Mouse (Mus musculus) mature B cell (primary cell): ENCODE data around the gene Osbpl9.

Experiments used
- in situ Hi-C: fragments of 300-500 bp; cut with MboI; formaldehyde crosslinking; loops from 2 replicates; pipeline ENCODE4 v1.14.3; 2019

Osbpl9 gene

DNA sequence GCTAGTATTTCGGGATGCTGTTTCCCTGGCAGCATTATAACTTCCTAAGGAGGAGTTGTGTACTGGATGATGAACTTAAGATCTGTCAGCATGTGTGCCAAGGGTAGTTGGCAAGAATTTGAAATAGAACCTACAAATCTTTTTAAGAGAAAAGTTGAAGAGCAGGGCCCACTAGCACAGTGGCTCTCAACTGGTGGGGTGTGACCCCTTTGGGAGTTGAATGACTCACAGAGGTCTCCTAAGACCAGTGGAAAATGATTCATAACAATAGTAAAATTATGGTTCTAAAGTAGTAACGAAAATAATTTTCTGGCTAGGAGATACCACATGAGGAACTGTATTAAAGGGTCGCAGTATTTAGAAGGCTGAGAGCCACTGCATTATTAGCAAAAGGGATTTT, 67.1 kb downstream of the Osbpl9 start:
- in situ Hi-C loops = no loop called here

DNA sequence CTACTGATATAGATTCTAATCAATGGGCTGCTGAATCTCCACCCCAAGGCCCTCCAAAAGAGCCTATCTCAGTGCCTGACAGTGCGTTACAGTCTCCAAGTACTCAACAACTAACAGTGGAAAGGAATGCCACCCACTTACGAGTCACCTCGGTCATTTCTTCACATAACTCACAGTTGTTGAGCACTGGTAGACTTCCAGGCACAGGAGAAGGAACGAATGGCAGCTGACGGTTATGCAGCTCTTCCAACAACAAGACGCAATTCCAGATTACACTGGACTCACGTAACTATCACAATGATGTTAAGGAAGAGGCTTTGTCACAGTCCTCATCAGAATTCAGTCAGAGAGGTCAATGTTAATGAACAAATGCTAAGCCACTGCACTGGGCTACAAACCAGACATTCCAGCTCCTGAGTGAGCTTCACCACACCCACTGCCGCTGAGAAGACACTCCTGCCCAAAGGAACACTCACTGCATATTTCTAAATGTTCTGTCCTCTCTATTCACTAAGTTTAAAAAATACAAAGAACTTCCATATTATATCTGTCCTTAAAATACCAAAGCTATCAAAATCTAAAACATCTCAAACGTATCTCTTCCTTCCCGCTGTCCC, 70.7 kb downstream of the Osbpl9 start:
- in situ Hi-C loops = no loop called here

DNA sequence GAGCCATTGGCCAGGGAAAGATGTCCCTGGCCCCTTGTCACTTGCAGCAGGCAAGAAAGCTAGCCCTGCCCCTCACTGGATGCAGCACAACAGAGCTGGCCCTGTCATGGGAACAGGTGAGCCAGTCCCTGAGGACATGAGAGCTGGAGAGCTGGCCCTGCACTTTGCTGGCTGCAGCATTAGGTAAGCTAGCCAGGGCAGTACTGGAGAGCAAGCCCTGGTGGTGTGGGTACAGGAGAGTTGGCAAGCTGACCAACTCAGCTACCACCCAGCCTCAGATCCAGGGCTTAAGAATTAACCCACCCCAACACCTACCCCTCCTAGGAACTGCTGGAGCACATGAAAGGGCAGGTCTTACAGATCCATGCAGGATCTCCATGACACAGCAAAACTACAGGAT, 73.1 kb downstream of the Osbpl9 start:
- in situ Hi-C loops = no loop called here

DNA sequence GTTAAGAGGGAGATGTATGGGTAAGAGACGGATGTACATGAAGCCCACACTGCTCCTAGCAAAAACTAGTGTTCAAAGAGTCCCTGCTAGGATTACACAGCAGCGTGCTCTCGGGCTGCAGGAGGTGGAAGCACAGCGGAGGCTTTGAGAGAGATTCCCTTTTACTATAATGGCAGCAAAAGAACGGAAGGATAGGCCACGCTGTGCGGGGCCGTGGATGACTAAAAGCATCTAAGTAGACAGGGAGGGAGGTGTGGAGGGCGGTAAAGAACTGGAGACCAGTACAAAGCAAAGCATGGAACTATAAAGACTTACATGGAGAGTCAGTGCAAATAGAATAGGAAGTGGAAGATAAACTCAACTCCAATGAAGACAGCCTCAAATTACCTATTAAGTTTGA, 74.1 kb downstream of the Osbpl9 start:
- in situ Hi-C loops = no loop called here

DNA sequence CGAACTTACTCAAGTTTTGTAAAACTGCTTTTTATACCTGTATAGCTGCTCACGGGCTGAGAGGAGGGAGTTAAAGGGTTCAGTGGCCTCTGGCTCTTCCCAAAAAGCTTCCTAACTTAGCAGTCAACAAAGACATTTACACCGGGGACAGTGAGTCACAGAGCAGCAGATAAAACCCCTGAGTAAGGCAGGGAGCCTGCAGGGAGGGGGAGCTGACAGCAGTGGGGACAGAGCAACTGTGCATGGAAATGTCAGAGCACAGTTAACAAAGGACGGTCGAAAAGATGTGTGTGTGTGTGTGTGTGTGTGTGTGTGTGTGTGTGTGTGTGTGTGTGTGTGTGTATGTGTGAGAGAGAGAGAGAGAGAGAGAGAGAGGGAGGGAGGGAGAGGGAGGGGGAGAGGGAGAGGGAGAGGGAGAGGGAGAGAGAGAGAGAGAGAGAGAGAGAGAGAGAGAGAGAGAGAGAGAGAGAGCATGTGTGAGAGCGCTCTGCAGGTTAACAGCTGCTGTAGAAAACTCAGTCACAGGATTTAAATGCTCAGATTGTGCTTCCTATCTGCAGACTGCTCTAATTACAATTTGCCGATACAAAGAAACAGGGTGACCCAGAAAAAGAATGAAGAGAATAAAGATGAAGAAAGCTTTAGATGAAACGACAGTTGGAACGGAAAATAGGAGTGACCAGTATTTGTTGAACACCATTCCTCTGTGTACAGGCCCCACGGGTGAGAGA, 75.1 kb downstream of the Osbpl9 start:
- in situ Hi-C loops = no loop called here

DNA sequence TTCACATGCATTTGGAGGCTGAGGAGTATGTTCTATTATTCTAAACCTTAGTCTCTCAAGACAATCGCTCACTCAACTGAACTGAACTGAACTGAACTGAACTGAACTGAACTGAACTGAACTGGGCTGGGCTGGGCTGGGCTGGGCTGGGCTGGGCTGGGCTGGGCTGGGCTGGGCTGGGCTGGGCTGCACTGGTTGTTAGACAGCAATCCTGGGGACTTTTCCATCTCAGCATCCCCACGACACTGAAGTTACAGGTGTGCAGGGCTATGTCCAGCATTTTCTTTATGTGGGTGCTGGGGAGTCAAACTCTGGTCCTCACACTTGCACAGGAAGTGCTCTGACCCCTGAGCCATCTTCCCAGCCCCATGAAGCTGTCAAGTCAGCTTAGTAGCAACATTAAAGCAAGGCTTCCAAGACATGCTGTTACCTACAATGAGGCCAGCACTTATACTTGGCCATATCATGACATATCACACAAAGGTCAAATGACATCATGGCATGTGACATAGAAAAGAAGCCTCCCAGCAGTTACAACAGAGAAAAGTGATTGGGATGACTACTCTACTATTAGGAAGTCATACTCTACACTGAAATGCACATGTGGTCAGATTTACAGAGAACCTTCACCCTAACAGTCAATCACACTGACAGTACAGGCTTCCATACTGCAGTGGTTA, 76.2 kb downstream of the Osbpl9 start:
- in situ Hi-C loops = no loop called here

DNA sequence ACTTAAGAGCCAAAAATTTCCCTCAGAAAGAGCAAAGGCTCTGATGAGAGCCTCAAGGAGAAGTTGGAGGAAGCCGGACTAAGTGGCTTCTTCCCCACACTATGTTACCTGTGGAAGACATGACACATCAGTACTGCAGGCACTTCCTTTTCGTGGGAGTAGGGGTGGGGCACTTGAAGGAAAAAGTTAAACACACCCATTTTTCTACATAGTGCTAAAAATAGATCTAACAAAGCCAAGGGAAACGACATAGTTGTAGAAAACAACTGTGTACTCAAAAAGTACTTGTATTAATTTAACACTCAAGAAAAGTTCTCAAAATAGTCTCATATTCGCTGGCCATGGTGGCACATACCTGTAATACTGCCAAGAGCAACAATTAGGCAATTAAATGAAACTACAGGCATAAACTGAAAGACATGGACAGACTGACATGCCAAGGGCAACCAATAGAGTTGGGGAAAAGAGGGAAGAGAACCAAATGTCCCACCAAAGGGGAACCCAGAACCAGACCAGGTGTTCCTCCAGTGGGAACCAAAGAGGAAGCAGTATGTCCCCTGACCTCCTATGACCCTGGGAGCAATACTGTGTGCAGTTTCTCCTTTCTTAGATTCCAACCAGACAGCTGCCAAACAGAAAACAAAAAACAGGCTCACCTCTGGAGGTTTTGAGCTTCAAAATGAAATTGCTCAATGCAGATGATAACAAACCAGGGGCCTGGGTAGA, 79.1 kb downstream of the Osbpl9 start:
- in situ Hi-C loops = no loop called here

DNA sequence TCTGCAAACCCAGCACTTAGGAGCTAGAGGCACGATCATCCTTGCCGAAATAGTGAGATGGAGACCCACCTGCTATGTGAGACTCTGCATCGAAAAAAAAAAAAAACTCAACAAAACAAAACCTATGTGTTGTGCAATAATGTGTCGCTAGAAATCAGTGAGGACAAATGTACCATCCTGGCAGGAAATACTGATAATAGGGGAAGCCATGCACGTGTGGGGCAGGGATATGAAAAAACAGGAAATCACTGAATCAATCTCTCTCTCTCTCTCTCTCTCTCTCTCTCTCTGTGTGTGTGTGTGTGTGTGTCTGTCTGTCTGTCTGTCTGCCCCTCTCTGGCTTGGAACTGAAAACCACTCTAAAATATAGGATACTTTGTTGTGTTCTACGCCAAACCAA, 81.3 kb downstream of the Osbpl9 start:
- in situ Hi-C loops = no loop called here

DNA sequence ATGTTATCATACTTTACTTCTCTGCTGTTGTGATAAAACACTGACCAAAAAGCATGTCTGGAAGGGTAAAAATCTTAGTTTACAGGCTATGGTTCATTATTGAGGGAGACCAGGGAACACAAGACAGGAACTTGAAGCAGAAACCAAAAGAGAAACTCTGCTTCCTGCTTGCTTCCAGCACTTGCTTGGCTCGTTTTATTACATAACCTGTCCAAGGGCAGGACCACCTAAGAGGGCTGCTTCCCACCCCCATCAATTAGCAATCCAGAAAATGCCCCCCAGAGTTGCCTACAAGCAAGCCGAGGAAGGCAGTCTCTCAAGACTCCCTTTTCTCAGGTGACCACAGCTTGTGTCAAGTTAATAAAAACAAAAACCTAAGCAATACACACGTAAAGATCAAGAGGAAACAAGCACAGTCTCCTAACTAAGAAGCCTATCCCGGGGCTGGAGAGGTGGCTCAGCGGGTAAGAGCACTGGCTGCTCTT, 82.4 kb downstream of the Osbpl9 start:
- in situ Hi-C loops = no loop called here

DNA sequence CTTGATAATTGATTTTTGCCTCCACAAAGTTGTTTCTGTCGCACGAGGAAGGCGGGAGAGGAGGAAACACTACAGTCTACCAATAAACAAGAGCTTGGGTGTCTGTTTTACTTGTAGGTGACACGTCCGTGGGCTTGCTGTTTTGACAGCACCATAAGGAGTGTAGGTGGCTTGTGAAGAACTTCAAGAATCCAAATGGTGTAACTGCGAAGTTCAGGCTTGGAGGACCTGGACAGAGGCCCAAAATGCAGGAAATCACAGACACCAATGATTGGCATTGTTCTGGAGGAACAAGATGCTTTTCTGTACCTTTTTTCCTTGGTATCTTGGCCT, 83.8 kb downstream of the Osbpl9 start:
- in situ Hi-C loops = no loop called here

DNA sequence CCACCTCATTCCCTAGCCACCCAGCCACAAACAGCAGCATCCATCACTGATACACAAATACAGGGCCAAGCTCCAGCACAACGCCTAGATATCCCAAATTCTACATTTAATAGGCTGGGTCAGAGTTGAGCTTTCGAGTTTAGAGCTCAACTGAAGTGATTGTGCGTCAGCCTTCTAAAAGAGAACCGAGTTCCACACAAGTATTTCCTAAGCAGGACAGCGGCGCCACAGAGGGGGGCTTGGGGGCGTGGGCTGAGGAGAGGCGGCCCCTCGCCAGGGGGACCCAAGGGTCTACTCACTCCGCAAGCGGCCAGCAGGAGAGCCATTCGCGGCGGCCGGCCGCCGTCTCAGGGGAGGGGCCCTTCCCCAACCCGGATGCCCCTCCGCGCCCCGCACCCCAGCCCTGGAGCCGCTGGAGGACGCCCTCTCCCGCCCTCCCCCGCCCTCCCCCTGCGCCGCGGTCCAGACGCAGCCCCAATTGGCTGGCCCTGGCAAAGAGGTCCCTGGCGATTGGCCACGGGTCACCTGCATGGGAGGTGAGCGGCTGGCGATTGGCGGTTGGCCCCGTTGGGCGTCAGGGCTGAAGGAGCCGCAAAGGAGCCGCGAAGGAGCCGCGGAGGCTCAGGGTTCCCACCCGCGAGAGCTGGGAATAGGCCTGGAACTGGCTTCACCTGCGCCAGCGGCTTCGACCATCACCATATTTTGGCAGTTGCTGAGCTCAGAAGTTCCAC, 84.3 kb downstream of the Osbpl9 start:
- in situ Hi-C loops = no loop called here

DNA sequence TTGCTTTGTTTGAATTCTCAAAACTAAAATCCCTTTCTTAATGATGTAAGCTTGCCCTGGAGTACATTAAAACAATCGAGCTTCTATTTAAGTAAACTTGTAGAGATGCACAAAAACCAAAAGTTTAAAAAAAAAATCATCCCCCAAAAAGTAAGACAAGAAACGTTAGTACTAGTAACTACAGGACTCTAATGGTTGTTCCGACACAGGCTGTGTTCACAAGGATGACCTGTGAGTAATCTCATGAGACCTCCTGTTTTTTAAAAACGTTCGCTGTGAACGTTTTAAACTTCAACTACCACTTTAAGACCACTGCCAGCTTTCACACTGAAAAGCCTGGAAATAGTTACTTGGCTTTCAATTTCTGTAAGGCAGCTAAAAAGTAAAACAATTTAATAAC, 85.1 kb downstream of the Osbpl9 start:
- in situ Hi-C loops = no loop called here

DNA sequence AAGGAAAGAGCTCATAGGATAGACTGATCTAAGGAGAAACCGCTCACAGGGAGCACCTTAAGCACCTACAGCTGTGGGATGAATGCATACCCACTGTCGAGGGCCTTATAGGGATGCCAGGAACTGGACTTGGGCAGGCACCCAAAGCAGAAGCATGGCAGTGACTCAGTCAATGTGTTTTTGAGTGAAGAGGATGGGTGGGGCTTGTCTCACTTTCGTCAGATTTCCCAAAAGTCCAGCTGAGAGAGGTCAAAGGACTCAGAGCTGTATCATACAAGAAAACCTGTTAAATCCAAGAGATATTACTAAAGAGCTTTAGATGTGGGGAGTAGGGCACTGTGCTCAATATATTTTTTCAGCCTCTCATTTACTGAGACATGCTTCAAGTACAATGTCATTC, 85.6 kb downstream of the Osbpl9 start:
- in situ Hi-C loops = no loop called here

DNA sequence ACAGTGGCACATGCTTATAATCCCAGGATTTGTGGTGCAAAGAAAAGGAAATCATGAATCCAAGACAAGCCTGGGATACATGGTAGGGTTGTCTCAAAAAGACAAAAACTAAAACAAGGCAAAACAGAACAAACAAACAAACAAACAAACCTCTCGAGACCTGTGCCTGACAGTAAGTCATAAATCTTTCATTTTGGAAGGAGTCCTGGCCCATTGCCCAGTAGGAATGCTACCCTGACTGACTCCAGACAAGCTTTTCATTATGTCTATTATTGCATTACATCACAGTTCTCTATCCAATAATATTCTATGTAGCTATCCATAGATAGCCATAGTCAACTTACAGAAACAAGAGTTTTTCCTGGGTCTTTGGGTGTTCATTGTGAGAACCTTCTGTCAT, 86.3 kb downstream of the Osbpl9 start:
- in situ Hi-C loops = no loop called here

DNA sequence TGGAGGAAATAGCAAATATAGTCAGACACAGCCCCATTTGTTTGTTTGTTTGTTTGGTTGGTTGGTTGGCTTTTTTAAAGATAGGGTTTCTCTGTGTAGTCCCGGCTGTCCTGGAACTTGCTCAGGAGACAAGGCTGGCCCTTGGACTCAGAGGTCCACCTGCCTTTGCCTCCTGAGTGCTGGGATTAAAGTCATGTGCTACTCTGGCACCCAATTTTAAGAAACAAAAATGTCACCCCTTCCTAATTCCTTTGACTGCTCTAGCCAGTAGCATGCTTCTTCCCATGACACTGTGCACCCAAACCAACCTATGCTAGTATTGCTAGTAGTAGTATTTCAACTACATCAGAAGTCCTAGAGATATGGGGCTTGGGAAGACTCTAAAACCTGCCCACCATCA, 87.8 kb downstream of the Osbpl9 start:
- in situ Hi-C loops = no loop called here

DNA sequence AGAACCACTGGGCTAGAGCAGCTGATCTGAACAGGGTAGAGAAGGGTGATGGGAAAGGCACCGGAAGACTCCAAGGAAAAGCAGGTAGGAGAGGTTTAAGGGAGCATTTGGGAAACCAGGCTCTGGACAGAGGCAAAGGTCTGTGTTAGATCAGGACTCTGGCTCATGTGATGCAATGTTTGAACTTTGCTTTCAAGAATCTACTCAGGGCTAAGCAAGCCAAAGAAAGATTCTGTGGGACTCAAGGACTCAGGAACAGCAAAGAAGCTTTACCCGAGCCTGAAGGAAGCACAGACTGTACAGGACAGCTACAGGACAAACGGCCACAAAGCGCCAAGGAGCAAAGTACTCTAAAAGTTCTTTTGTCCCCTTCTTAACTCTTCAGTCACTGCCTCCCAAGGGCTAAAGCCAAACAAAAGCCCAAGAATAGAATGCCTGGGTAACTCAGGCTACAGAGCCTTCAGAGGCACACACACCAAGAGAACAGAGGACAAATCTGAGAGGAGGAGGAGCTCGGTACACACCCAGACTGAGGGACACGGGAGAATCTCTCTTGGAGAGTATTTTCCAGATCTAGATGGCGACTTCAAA, 89.1 kb downstream of the Osbpl9 start:
- in situ Hi-C loops = no loop called here

DNA sequence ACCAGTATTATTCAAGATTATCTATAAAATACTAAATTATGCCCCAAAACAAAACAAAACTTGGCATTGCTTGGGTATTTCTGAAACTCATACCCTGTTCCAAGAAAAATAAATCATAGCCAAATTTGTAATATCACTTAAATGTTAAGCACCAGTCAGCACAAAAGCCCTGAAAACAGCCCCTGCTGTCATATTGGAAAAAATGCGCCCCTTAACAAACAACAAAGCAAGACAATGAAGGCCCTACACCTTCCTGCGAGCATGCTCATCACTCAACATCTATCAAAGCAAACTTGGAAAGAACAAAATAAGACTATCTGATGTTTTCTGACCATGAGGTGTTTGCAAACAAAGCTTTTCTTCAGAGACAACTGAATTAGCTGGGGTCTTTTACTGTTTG, 91.1 kb downstream of the Osbpl9 start:
- in situ Hi-C loops = no loop called here

DNA sequence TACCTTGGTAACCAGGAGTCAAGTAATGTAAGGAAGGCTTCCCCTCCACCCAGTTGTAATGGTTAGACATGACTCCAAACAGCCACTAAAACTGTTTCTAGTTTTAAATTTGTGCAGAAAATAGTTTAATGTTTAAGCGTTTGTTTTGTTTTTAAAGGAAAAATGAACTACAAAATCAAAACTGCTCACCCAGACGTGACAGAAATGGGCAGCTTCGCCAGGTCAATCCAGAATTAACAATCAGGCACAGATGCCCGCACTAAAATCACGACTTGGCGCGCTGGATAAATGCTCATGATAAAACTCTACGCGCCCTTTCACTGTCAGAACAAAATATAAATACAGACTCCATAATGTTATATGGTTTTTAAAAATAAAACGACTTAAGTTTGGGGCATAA, 92.4 kb downstream of the Osbpl9 start:
- in situ Hi-C loops = no loop called here

DNA sequence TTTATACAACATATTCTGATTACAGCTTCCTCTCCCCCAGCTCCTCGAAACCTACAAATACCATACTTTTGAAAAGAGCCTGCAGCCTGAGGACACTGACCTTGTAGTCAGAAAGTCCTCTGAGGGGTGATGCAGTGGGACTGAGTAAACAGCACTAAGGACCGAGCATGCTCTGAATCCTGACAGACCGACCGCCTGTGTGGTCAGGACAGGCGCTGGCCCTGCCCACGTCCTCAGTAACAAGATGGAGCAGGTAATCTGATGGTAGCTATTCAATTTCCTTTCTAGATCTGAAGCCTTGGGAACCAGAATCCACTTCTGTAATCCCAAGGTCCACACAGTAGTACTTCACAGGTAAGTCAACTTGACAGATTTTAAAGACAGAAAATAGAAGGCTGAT, 93.1 kb downstream of the Osbpl9 start:
- in situ Hi-C loops = no loop called here

DNA sequence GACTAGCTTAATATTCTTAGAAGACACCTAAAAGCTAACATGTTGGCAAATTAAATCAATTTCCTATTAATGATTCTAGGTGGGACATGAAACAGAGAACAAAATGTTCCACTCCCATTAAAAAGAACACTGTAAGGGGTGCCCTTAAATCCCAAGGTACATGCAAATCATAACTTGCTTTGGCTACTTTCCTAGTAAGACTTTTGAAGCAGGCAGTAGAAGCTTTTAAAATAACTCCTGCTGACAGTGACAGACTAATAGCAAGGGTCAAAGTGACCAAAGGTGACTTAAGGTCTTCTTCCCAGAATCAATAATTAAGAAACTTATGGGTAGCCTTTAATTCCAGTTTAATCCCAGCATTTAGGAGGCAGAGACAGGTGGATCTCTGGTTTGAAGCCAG, 95.5 kb downstream of the Osbpl9 start:
- in situ Hi-C loops = no loop called here

DNA sequence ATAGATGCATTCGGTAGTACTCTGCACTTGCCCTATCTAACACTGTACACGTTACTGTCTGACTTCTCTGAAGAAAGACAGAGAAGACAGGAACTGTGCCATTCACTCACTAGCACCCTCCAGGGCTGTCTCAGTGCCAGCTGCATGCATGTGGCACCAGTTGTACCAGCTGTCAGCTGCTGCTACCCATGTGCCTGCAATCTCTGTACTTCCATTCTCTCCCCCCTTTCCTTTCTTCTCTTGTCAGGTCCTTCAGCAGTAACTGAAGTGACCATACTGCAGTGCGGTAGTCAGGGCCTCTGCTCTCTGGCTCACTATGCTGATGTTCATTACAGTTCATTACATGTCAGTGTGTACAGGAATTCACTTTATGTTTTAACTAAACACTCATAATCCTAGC, 96.0 kb downstream of the Osbpl9 start:
- in situ Hi-C loops = no loop called here

DNA sequence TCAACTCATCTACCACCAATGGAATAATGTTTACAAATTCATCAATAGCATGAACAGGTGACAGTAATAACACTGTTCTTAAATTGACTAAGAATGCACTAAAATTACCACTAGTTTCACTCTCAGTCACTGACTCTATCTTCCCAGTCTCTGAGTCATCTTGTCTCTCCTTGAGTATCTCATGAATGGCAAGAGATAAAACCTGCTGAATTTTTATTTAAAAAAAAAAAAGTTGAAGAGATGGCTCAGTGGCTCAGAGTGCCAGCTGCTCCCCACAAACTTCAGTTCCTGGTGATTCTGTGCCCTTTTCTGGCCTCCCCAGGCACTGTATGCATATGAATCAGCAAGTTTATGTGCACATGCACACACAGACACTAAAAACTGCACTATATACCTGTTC, 96.8 kb downstream of the Osbpl9 start:
- in situ Hi-C loops = no loop called here
